Mouse (Mus musculus) heart, embryonic 15.5 days (tissue): ENCODE measurements around the gene Chst2. TPM values are rescaled to one million over a fixed set of nuclear protein-coding genes. Genes with fewer than 3 reads are reported as not detected.

Experiments
- ATAC-seq: fragments of 200-750 bp; cut with Nextera tagmentation; replicated peaks from 2 replicates; pipeline ENCODE4 v1.8.0; 2017; ENCODE audit warnings: low read depth, moderate TSS enrichment; ENCODE audit not compliant: insufficient number of reproducible peaks, insufficient read depth, low FRiP score
- H3K27ac ChIP-seq: fragments of 300-500 bp; sonication (generic); 2 replicates; pipeline ENCODE4 v1.5.1; 2015; ENCODE audit warnings: mild to moderate bottlenecking, inconsistent platforms
- H3K27me3 ChIP-seq: fragments of 300-500 bp; sonication (generic); 2 replicates; pipeline ENCODE4 v1.6.1; 2015; ENCODE audit warnings: inconsistent platforms
- H3K36me3 ChIP-seq: fragments of 300-500 bp; sonication (generic); 2 replicates; pipeline ENCODE4 v1.6.1; 2015; ENCODE audit warnings: mild to moderate bottlenecking, inconsistent platforms
- H3K4me1 ChIP-seq: fragments of 300-500 bp; sonication (generic); replicated peaks from 2 replicates; pipeline ENCODE4 v1.6.1; 2015; ENCODE audit warnings: inconsistent platforms
- H3K4me2 ChIP-seq: fragments of 300-500 bp; sonication (generic); 2 replicates; pipeline ENCODE4 v1.6.1; 2015; ENCODE audit warnings: inconsistent platforms, mild to moderate bottlenecking, moderate library complexity
- H3K4me3 ChIP-seq: fragments of 300-500 bp; sonication (generic); 2 replicates; pipeline ENCODE4 v1.5.1; 2015; ENCODE audit warnings: mild to moderate bottlenecking, inconsistent platforms
- H3K9ac ChIP-seq: fragments of 300-500 bp; sonication (generic); 2 replicates; pipeline ENCODE4 v1.6.1; 2015; ENCODE audit warnings: mild to moderate bottlenecking, inconsistent platforms
- H3K9me3 ChIP-seq: fragments of 300-500 bp; sonication (generic); replicated peaks from 2 replicates; pipeline ENCODE4 v1.6.1; 2016; ENCODE audit warnings: inconsistent platforms
- WGBS: fragments of 180-500 bp; shearing (Covaris S2); methylation state at CpG from one replicate; pipeline ENCODE4 v1.1.7; 2015; ENCODE audit warnings: mixed read lengths; 5-methylcytosine and 5-hydroxymethylcytosine counted together
- polyA plus RNA-seq: library from polyadenylated mRNA; unstranded; fragments of >200 nt; fragmentation: Nextera tagmentation; extraction: Ambion mirVana; gene quantifications from 2 replicates; pipeline ENCODE4 v1.2.1, GENCODE M21; 2015

Gene Chst2
- polyA plus RNA-seq, 1 experiment from 2014 or later = 1.9 TPM

DNA sequence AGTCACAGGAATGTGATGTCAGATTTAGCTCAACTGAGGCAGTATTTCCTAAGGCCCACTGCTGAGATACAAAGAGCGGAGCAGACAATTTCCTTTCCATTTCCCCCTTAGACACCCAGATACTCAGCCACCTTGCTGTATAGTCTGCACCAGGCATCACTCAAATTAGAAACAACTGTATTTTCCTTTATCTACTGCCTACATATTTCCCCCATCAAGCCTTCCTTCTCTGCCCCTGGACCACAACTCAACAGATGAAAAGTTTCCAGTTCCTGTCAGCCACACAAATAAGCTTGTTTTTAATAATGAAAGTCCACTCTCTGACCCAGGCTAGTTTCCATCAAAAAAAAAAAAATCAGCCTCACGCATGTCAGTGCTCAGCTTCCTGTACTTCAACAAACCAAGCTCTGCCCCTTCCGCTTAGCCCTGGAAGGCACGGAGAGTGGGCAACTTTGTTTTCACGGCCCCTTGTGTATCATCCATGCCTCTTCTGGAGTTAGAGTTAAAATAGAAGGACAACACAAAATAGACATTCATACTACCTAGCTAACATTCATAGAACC, 52.6 kb downstream of the Chst2 start:
- no peaks in the 10 kb centered on the region for H3K9me3 ChIP-seq
- H3K36me3 ChIP-seq = no peaks in the 10 kb centered on the region
- H3K4me1 ChIP-seq = no peaks in the 10 kb centered on the region
- no peak overlapping the region for H3K9ac ChIP-seq
- no peaks in the 10 kb centered on the region for H3K27me3 ChIP-seq
- 73% methylated on average over 5 of the region's 5 CpGs for WGBS
- no peak for ATAC-seq
- no peak overlapping the region for H3K27ac ChIP-seq
- no peak overlapping the region for H3K4me2 ChIP-seq
- H3K4me3 ChIP-seq = no peak overlapping the region

DNA sequence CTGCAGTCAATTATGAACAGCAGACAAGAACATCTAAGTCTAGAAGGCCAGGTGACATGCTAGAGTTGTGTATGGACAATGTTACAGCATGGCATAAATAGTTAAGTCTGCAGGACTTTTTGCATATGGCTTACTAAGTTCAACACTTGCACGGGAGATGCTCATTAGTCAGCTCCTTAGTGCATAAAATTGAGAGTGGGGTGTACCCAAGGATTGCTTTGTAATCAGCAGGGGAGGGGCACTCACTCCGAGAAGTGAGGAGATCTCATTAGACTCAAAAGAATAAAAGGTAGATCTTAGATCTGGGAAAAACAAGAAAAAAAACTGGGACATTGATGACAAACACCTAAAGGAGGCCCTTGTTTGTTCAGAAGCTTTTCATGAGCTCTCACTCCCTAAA, 54.6 kb downstream of the Chst2 start:
- Histone ChIP-seq H3K27ac (no peak overlapping the region), H3K9ac (no peak overlapping the region), H3K4me3 (no peak overlapping the region), H3K4me2 (no peak overlapping the region), H3K4me1 (no peaks in the 10 kb centered on the region), H3K27me3 (no peaks in the 10 kb centered on the region), H3K36me3 (no peaks in the 10 kb centered on the region), H3K9me3 (no peaks in the 10 kb centered on the region)
- WGBS = 80% methylated on average over 2 of the region's 2 CpGs
- ATAC-seq = no peak

DNA sequence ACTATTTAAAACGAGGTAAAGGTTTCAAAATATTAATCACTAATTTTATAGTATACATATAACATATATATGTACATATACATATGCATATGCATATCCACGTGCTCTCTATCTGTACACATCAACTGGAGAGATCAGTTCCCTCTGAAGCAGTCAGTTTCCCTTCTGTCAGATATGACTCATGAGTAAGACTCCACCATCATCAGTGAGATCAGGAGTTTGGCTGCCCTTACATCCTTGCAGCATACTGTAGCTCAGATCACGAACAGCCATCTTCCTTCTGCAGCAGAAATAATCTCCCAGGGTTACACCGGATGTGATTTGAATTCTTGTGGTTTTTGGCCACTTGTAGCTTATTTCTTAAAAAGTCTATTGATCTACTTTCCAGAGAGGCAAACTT, 56.0 kb downstream of the Chst2 start:
- Histone ChIP-seq H3K9ac (no peak overlapping the region), H3K36me3 (no peaks in the 10 kb centered on the region), H3K27ac (no peak overlapping the region), H3K27me3 (no peaks in the 10 kb centered on the region), H3K4me3 (no peak overlapping the region), H3K4me1 (no peaks in the 10 kb centered on the region), H3K4me2 (no peak overlapping the region), H3K9me3 (no peaks in the 10 kb centered on the region)
- no peak for ATAC-seq
- whole genome bisulfite sequencing = 58% methylated on average over 4 of the region's 4 CpGs

Other genes with a start within 250 kb of the Chst2 start
- 67.8 and 92.3 TPM in 2 replicates for gene U2surp, start 105.3 kb upstream of the Chst2 start, polyA plus RNA-seq
- gene Paqr9, start 152.9 kb upstream of the Chst2 start, polyA plus RNA-seq = 0.52 and 0.70 TPM in 2 replicates
- 0.97 and 3.5 TPM in 2 replicates for gene Pcolce2, start 230.9 kb upstream of the Chst2 start, polyA plus RNA-seq